Mouse (Mus musculus) cerebellum, postnatal 36 days (tissue): ENCODE measurements around the gene Kcnab1.
A peak's percentile ranks its signal among the peaks of the same experiment; 100 is the strongest.

ENCODE experiments used
- DNase-seq, 2 experiments: peaks; one replicate each; pipeline ENCODE4 v3.0.0; 2021 to 2022; ENCODE audit warnings: mixed read lengths in 2 of 2

Gene Kcnab1

DNA sequence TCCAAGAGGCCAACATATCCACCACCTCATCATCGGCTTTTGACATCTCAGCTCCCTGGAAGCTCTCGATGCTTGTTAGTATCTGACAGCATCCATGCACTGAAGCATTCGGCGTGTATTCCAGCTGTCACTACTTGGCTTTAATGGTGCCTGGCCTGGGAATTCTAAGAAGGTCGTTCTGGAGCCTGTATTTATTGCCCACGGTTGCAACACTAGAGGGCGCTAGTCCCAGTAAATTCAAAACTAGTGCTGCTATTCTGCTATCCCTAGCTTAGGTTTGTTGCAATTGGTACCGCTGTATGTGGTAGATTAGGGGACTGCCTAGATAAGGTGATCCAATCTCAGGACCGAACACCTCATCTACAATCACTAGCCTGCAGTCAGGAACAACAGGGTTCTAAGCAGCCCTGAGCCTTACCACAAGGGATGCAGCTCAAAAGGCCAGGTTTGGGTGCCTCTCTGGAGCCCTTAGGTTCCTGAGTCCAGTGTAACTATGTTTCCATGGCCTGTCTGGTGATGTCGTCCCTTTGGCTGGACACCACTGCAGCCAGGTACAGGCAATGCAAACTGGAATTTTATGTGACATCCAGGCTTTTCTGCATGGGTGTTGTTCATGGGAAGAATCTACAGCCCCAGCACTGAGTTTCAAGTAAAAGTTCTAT lies 208.8 kb downstream of the Kcnab1 start:
- DNase-seq, result peak; percentile 32 to 37

DNA sequence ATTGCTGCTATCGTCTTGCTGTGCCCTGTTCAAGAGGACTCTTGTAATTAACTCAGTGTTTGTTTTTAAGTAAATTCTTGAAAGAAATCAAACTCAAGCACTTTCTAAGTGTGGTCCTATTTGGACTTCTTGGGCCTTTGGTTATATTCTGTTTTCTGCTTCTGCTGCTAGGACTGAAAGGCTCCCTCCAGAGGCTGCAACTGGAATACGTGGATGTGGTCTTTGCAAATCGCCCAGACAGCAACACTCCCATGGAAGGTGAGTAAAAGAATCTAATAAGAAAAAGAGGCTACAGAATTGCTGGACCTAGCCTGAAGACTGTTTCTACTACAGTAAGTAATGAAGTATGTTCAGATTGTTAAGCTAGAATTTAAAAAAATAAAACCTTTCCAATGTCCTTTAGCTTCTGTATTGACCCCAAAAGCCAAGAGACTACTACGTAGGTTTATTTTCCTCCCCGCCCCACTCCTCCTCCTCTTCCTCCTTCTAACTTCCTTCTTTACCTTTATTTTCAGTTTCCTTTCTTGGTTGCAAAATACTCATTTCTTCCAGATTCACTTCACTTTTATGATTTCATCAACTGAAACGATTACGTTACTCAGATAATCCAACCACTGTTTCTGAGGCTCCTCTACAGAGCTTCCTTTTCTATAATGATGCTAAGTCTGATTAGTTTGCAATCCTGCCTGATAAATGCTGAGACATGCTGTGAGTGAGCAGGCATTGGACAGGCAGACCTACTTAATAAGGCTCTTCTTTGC lies 210.2 kb downstream of the Kcnab1 start:
- peak in 1 of 2 experiments; percentile 28 for DNase-seq

- no peak for DNase-seq
Measured at GRCm38 (mm10) chr3:65320990-65321389, 211.8 kb downstream of the Kcnab1 start.

- DNase-seq, result peak; percentile 59 to 60
Measured at GRCm38 (mm10) chr3:65321981-65322779, 213.0 kb downstream of the Kcnab1 start.

DNA sequence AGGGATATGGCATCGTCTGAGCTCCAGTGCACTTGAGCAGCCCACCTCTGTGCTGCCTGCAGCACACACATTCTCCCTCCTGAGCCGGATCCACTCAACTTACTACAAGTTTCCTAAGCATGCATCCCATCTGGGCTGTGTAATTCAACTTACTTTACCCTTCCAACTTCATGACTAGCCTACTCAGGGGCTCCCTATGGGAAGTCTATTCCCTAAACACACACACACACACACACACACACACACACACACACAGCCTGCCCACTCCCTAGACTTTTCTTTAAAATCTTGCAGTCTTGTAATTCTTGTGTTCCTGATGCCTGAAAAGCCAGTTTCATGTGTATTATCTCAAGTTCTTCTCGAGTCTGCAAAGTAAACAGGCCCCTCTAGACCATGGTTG lies 216.1 kb downstream of the Kcnab1 start:
- DNase-seq, result no peak

DNA sequence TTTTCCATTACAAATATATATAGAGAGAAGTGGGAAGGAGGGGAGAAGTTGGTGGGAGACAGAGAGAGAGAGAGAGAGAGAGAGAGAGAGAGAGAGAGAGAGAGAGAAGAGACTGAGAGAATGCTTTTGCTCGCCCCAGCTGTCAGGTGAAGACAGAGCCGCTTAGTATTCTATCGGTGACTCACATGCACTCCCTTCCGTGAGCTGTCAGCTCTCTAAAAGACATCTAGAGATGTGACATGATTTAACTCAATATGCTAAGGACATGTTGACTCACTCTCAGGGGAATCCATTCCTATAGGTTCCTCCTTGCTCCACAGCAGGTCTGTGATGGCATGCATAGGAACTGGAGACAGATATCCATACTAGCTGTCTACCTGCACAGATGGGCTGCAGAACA lies 219.6 kb downstream of the Kcnab1 start:
- DNase-seq, result no peak

GRCm38 (mm10) chr3:65337835-65338464 lies 228.8 kb downstream of the Kcnab1 start:
- DNase-seq, result no peak

DNA sequence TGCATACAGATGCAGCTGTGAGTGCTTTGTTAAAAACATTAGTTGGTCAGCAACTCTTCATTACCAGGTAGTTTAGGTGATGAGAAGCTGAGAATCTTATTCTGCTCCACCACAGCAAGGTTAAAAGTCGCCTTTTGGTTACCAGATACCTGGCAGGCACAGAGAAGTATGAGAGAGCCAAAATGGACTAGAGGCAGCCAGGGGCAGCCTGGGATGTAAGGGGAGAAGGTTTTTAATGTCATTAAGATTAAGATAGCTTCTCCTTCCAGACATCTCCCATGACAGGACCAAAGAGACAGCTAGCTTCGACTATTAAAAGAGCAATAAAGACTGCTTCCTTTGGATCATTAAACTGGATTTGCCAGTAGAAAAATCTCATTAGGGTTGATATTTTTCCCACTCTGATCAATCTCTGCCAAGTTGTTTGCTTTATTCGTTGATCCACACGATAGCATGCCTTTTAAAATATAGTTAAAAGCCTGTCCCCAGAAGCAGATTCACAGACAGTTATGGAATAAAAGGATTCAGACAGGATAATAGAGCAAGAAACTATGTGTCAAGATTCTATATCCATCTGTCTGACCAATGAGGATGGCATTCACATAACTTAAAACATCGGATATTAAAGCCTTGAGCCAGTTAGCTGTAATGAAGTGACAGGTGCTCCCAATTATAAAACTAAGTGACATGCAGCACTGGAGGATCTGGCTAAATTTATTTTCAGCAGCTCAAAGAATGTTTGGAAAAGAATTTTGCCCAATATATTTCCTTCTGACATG lies 231.2 kb downstream of the Kcnab1 start:
- DNase-seq, result no peak

DNA sequence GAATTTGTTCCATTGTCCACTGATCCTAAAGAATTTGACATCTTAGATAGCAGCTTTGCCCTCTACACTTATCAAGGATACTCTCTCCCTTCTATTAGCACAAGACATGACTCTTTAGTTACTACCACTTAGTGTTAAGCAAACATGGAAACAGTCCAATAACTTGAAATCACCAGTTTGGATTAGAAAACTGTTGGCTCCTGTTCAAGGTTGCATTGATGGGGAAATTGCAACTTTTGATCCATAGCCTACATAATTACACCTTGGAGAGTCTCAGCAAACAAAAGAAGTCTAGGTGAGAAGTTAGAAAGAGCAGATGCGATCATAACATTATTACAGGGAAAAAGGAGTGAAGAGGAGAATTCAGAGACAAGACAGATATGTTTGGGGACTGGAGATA lies 237.0 kb downstream of the Kcnab1 start:
- DNase-seq, result no peak

DNA sequence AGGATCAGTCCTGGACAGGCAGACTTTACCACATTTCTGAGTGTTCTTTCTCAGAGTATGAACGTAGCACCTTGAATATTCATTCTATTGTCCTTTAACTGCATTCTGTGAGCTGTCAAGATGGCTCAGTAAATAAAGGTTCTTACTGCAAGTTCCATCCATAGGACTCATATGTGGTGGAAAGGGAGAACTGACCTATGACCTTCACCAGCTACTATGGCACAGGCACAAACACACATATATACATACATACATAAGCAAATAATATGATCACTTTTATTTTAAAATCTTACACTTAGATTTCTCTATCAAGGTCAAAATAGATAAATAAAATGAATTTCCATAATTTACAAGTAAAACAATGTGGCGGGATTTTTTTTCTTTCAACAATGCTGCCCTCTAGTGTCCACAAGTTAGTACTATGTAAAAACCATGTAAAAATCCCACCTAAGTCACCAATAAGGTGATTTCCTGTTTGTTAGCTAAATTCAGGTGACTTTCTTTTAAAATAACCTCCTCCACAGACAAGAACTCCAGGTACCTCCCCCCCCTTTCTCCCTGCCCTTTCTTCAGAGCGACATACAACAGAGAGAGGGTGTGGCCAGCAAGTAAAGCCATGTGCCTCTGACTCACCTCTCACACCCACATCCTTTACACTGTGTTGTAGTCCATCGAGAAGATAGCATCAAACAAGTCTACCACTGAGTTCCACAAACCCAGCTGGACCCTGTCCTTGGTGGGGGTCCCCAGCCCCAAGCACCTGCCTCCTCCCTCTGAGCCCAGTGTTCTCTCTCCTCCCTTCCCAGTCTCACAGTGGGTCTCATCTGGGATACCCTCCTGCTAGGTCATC lies 243.3 kb downstream of the Kcnab1 start:
- no peak for DNase-seq

- DNase-seq, result no peak
Measured at GRCm38 (mm10) chr3:65353263-65354037, 244.3 kb downstream of the Kcnab1 start.

GRCm38 (mm10) chr3:65355479-65355878 lies 246.3 kb downstream of the Kcnab1 start:
- DNase-seq, result no peak

DNA sequence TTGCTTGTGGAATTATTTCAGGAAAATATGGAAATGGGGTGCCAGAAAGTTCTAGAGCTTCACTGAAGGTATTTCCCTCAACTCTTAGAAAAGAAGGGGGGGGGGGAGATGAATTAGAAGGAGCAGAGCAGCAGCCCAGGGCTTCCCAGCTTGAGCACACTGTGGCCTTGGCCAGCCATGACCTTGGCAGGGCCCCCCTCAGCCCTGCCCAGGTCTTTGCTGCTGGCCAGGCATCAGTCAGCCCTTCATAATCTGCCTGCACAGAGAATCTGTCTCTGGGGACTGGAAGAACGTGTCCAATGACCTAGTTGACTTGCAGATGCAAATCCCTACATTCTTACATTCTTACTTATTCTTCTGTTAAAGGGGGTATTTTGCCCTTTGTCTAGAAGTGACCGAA lies 249.1 kb downstream of the Kcnab1 start:
- DNase-seq, result no peak

DNA sequence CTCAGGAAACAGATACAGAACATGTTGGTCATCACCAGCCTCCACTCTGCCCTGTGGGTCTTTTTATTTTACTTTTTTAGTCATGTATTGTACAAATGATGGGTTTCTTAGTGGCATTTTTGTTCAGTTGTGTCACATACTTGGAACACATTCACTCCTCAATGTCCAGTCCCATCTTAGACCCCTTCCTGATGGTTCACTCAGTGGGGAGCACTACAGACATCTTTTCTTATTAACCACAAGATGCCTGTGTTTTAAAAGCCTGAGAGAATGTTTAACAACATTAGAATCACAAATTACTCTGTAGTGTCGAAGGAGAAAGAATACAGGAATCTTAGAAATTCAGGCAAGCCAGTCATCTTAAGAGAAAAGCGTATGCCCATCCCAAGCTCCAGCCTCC lies 249.7 kb downstream of the Kcnab1 start:
- no peak for DNase-seq

GRCm38 (mm10) chr3:65360163-65360969 lies 251.2 kb downstream of the Kcnab1 start:
- DNase-seq, result no peak

DNA sequence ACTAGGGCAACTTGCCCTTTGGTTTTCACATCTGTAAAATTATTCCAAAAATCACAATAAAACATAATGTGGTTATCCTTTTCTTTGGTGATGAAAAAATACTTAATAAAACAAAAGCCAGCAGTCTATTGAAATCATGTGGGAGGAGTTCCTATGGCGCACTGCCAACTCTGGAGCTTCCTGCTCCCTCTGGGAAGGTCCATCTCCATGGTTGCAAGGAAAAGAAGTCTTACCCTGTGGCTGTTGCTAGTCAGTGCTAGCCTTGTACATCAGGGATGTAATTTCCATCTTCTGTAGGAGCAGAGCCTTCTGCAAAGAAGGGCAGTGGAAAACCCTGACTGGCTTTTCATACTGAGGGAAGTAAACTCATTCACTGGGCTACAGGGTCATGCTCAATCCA lies 254.3 kb downstream of the Kcnab1 start:
- DNase-seq, result no peak

GRCm38 (mm10) chr3:65365184-65365583 lies 256.0 kb downstream of the Kcnab1 start:
- no peak for DNase-seq

GRCm38 (mm10) chr3:65365921-65366710 lies 256.9 kb downstream of the Kcnab1 start:
- DNase-seq, result no peak

DNA sequence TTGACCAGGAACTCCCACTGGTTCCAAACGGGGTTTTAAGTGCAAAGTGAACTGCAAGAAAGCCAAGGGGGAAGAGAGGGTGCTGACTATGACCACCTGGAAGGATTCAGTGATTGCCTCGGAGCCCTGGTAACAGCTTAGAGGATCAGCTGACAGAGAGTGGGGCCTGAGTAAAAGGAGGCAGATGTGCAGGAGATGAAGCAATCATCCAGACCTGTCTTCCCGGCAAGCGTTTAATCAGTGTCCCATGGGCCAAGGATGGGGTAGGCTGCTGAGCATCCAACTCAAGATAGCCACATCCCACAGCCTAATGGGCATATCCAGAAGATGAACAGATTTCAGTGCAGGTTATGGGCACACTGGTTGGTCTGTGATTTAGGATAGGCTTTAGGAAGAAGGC lies 258.8 kb downstream of the Kcnab1 start:
- DNase-seq, result no peak
